Mouse (Mus musculus): ENCODE measurements at regions not wholly inside any gene's neighbourhood (a gene's known extent, or its start where the extent isn't known, plus 50 kb on each side); places are given as distances from the start of the nearest gene placed in this dataset.

DNA sequence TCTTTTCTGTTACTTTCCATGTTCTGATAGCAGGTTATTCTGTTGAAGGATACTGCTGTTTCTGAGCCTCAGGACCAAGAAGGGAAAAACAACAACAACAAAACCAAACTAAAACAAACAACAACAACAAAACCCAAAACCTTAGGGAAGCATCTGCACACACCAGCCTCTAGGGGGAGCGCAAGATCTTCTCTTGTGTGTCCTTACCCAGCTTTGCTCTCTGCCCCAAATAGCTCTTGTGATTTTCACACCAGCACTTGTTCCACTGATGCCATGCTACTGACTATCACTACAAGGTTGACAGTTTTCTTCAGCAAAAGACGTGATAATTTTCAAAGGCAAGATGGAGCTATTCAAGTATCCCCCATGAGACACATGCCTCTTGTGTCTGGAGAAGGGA is 59.8 kb upstream of the Nrg3 start:
- TF ChIP-seq CTCF (IDR thresholded peaks at IDR 0.05; ENCODE audit: low read depth), result peak; percentile 78
- no peak for TF ChIP-seq EP300 (optimal IDR thresholded peaks at IDR 0.05)

All from stomach, postnatal 0 days (tissue).